Mouse (Mus musculus) megakaryocyte, embryonic 14.5 days (primary cell): Measurements from ENCODE around the gene Ypel2.

Experiments
- FLI1 ChIP-seq: IDR thresholded peaks from 2 replicates; pipeline ENCODE4 v1.6.1; 2012; ENCODE audit warnings: low read length, inconsistent platforms, mixed read lengths
- GATA1 ChIP-seq: IDR thresholded peaks from 3 replicates; pipeline ENCODE4 v1.6.1; 2012; ENCODE audit warnings: mixed read lengths, low read length, inconsistent platforms, borderline replicate concordance

GRCm38 (mm10) chr11:86952659-86953058 is 40.8 kb downstream of the Ypel2 start:
- TF ChIP-seq GATA1 = no peak
- TF ChIP-seq FLI1 = no peak
